Mouse (Mus musculus): Measurements from ENCODE around the gene Veph1. TPM values are rescaled to one million over a fixed set of nuclear protein-coding genes. Genes with fewer than 3 reads are reported as not detected.

Veph1 gene
- polyA plus RNA-seq, 2 experiments from 2014 or later, result not detected

- ATAC-seq, result no peak
These were observed 75.9 kb downstream of the Veph1 start for GRCm38 (mm10) chr3:66220554-66221242.

- no peak for ATAC-seq
These were observed 76.9 kb downstream of the Veph1 start, which contains the start of gene Ptx3 for GRCm38 (mm10) chr3:66219655-66220191. Gene Ptx3 (plus strand): TSS chr3:66219910.

GRCm38 (mm10) chr3:66215759-66216158, 80.9 kb downstream of the Veph1 start:
- ATAC-seq, result no peak

- ATAC-seq, result no peak
These were observed 83.1 kb downstream of the Veph1 start for GRCm38 (mm10) chr3:66213524-66213923.

- ATAC-seq, result no peak
These were observed 87.6 kb downstream of the Veph1 start for GRCm38 (mm10) chr3:66208836-66209573.

GRCm38 (mm10) chr3:66193910-66194562, 102.6 kb downstream of the Veph1 start:
- ATAC-seq, result no peak

- ATAC-seq, result no peak
These were observed 117.0 kb downstream of the Veph1 start for GRCm38 (mm10) chr3:66179647-66180046.

GRCm38 (mm10) chr3:66172907-66173306, 123.7 kb downstream of the Veph1 start:
- no peak for ATAC-seq

GRCm38 (mm10) chr3:66169873-66170538, 126.6 kb downstream of the Veph1 start:
- no peak for ATAC-seq

- no peak for ATAC-seq
These were observed 129.9 kb downstream of the Veph1 start for GRCm38 (mm10) chr3:66166606-66167290.

GRCm38 (mm10) chr3:66165026-66165425, 131.6 kb downstream of the Veph1 start:
- no peak for ATAC-seq

GRCm38 (mm10) chr3:66164585-66164984, 132.1 kb downstream of the Veph1 start:
- ATAC-seq, result no peak

- no peak for ATAC-seq
These were observed 134.0 kb downstream of the Veph1 start for GRCm38 (mm10) chr3:66162612-66163011.

- no peak for ATAC-seq
These were observed 138.7 kb downstream of the Veph1 start for GRCm38 (mm10) chr3:66157947-66158346.

GRCm38 (mm10) chr3:66137601-66138000, 159.0 kb downstream of the Veph1 start:
- ATAC-seq, result no peak

- no peak for ATAC-seq
These were observed 165.2 kb downstream of the Veph1 start for GRCm38 (mm10) chr3:66131264-66131950.

- no peak for ATAC-seq
These were observed 166.9 kb downstream of the Veph1 start for GRCm38 (mm10) chr3:66129689-66130088.

GRCm38 (mm10) chr3:66105493-66105892, 191.1 kb downstream of the Veph1 start:
- no peak for ATAC-seq

GRCm38 (mm10) chr3:66102599-66102932, 194.1 kb downstream of the Veph1 start:
- no peak for ATAC-seq

GRCm38 (mm10) chr3:66101809-66102598, 194.6 kb downstream of the Veph1 start:
- no peak for ATAC-seq

- no peak for ATAC-seq
These were observed 195.6 kb downstream of the Veph1 start for GRCm38 (mm10) chr3:66101074-66101473.
